Mouse (Mus musculus) midbrain, embryonic 14.5 days (tissue): ENCODE data around the gene Dclk2. TPM values are rescaled to one million over a fixed set of nuclear protein-coding genes. Genes with fewer than 3 reads are reported as not detected.
A peak's percentile ranks its signal among the peaks of the same experiment; 100 is the strongest.

Experiments
- ATAC-seq: fragments of 200-750 bp; cut with Nextera tagmentation; 2 replicates; pipeline ENCODE4 v1.8.0; 2017; ENCODE audit warnings: moderate number of reproducible peaks, moderate library complexity; ENCODE audit not compliant: low FRiP score, low TSS enrichment
- DNase-seq: peaks from one replicate; pipeline ENCODE4 v3.0.0-alpha.2; 2015
- H3K27ac ChIP-seq: fragments of 300-500 bp; sonication (generic); replicated peaks from 2 replicates; pipeline ENCODE4 v1.5.1; 2014; ENCODE audit warnings: mild to moderate bottlenecking, low read depth, low read length, moderate library complexity
- H3K27me3 ChIP-seq: fragments of 300-500 bp; sonication (generic); 2 replicates; pipeline ENCODE4 v1.6.1; 2014; ENCODE audit warnings: low read length, control low read depth, mixed read lengths; ENCODE audit not compliant: control insufficient read depth, insufficient read depth
- H3K36me3 ChIP-seq: fragments of 300-500 bp; sonication (generic); 2 replicates; pipeline ENCODE4 v1.6.1; 2014; ENCODE audit warnings: low read length, control low read depth; ENCODE audit not compliant: control insufficient read depth, insufficient read depth
- H3K4me1 ChIP-seq: fragments of 300-500 bp; sonication (generic); 2 replicates; pipeline ENCODE4 v1.6.1; 2014; ENCODE audit warnings: mild to moderate bottlenecking, antibody characterized with exemption, low read length, control low read depth; ENCODE audit not compliant: control insufficient read depth, insufficient read depth
- H3K4me2 ChIP-seq: fragments of 300-500 bp; sonication (generic); 2 replicates; pipeline ENCODE4 v1.6.1; 2014; ENCODE audit warnings: mild to moderate bottlenecking, low read length, moderate library complexity
- H3K4me3 ChIP-seq: fragments of 300-500 bp; sonication (generic); replicated peaks from 2 replicates; pipeline ENCODE4 v1.5.1; 2014; ENCODE audit warnings: low read depth, low read length
- H3K9ac ChIP-seq: fragments of 300-500 bp; sonication (generic); replicated peaks from 2 replicates; pipeline ENCODE4 v1.6.1; 2014; ENCODE audit warnings: mild to moderate bottlenecking, low read length, moderate library complexity
- H3K9me3 ChIP-seq: fragments of 300-500 bp; sonication (generic); 2 replicates; pipeline ENCODE4 v1.6.1; 2016; ENCODE audit warnings: low read length, control low read depth, mixed read lengths; ENCODE audit not compliant: control insufficient read depth
- WGBS: fragments of 180-500 bp; shearing (Covaris S2); extraction: QIAGEN DNeasy Blood & Tissue Kit; methylation state at CpG from one replicate; pipeline ENCODE4 v1.1.7; 2014; 5-methylcytosine and 5-hydroxymethylcytosine counted together
- polyA plus RNA-seq: library from polyadenylated mRNA; unstranded; fragments of >200 nt; fragmentation: Nextera tagmentation; extraction: Ambion mirVana; gene quantifications from 2 replicates; pipeline ENCODE4 v1.2.1, GENCODE M21; 2014

Gene Dclk2
- polyA plus RNA-seq, 1 experiment from 2014 or later, result 91.1 TPM

GRCm38 (mm10) chr3:86883985-86884384 is 36.7 kb downstream of the Dclk2 start:
- Histone ChIP-seq H3K4me3 (no peak overlapping the region), H3K4me2 (no peak overlapping the region), H3K4me1 (no peaks in the 10 kb centered on the region), H3K9ac (no peak overlapping the region), H3K9me3 (no peaks in the 10 kb centered on the region), H3K36me3 (no peaks in the 10 kb centered on the region), H3K27ac (no peak overlapping the region), H3K27me3 (no peaks in the 10 kb centered on the region)
- WGBS, result 86% methylated on average over 6 of the region's 6 CpGs
- DNase-seq (no peak), ATAC-seq (no peak)

- H3K4me3 ChIP-seq, result no peak overlapping the region
- WGBS, result 81% methylated on average over 5 of the region's 5 CpGs
- H3K36me3 ChIP-seq, result no peaks in the 10 kb centered on the region
- no peaks in the 10 kb centered on the region for H3K27me3 ChIP-seq
- H3K27ac ChIP-seq, result no peak overlapping the region
- DNase-seq (no peak), ATAC-seq (no peak)
- no peak overlapping the region for H3K4me2 ChIP-seq
- H3K4me1 ChIP-seq, result 0 out of 2 replicates have a peak, but pooled peaks cover 5% of the 10 kb centered on the region
- H3K9me3 ChIP-seq, result no peaks in the 10 kb centered on the region
- no peak overlapping the region for H3K9ac ChIP-seq
These were observed 44.7 kb downstream of the Dclk2 start for GRCm38 (mm10) chr3:86875912-86876311.

- H3K27ac ChIP-seq, result 0 out of 2 replicates have a peak overlapping the region, but pooled peaks have one; percentile 20
- no peak overlapping the region for H3K4me3 ChIP-seq
- H3K9me3 ChIP-seq, result no peaks in the 10 kb centered on the region
- no peaks in the 10 kb centered on the region for H3K27me3 ChIP-seq
- H3K4me1 ChIP-seq, result 0 out of 2 replicates have a peak, but pooled peaks cover 5% of the 10 kb centered on the region
- no peak overlapping the region for H3K4me2 ChIP-seq
- H3K9ac ChIP-seq, result no peak overlapping the region
- 35% methylated on average over 6 of the region's 6 CpGs for WGBS
- no peak for ATAC-seq
- DNase-seq, result peak; percentile 56
- no peaks in the 10 kb centered on the region for H3K36me3 ChIP-seq
These were observed 47.5 kb downstream of the Dclk2 start for GRCm38 (mm10) chr3:86873092-86873600.

- H3K36me3 ChIP-seq, result no peaks in the 10 kb centered on the region
- no peak for ATAC-seq
- 76% methylated on average over 6 of the region's 6 CpGs for WGBS
- H3K4me1 ChIP-seq, result 0 out of 2 replicates have a peak, but pooled peaks cover 5% of the 10 kb centered on the region
- no peak overlapping the region for H3K27ac ChIP-seq
- no peak overlapping the region for H3K4me3 ChIP-seq
- no peaks in the 10 kb centered on the region for H3K9me3 ChIP-seq
- H3K27me3 ChIP-seq, result no peaks in the 10 kb centered on the region
- DNase-seq, result no peak
- H3K9ac ChIP-seq, result no peak overlapping the region
- no peak overlapping the region for H3K4me2 ChIP-seq
These were observed 49.7 kb downstream of the Dclk2 start for GRCm38 (mm10) chr3:86870952-86871351.

GRCm38 (mm10) chr3:86870411-86870810 is 50.2 kb downstream of the Dclk2 start:
- 41% methylated on average over 3 of the region's 3 CpGs for WGBS
- ATAC-seq (no peak), DNase-seq (no peak)
- Histone ChIP-seq H3K9ac (no peak overlapping the region), H3K4me1 (0 out of 2 replicates have a peak, but pooled peaks cover 5% of the 10 kb centered on the region), H3K4me2 (no peak overlapping the region), H3K36me3 (no peaks in the 10 kb centered on the region), H3K27me3 (no peaks in the 10 kb centered on the region), H3K27ac (no peak overlapping the region), H3K4me3 (no peak overlapping the region), H3K9me3 (no peaks in the 10 kb centered on the region)

DNA sequence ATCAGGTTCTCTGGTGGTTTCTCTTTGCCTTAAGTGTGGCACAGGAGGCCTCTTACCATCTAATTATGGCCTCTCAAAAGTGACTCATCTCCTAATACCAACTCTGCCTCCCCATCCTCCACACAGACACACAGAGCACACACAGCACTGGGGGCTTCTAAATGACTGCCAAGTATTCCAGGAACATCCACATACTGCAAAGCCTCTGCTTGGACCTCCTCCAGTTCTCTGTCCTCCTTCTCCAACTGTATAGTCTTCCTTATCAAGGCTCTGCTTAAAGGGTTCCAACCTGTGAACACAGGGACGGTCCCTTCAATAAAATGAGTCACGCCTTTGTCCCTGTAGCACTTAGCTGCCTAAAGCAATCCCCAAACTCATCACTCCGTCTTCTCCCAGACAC is 51.9 kb downstream of the Dclk2 start:
- Histone ChIP-seq H3K36me3 (no peaks in the 10 kb centered on the region), H3K27ac (no peak overlapping the region), H3K4me3 (no peak overlapping the region), H3K4me2 (no peak overlapping the region), H3K9me3 (no peaks in the 10 kb centered on the region), H3K4me1 (peaks cover 6% of the 10 kb centered on the region), H3K27me3 (no peaks in the 10 kb centered on the region), H3K9ac (no peak overlapping the region)
- 82% methylated on average over 3 of the region's 3 CpGs for WGBS
- no peak for DNase-seq
- ATAC-seq, result no peak

GRCm38 (mm10) chr3:86863327-86864008 is 57.2 kb downstream of the Dclk2 start:
- 18% methylated on average over 10 of the region's 10 CpGs for WGBS
- no peak overlapping the region for H3K9ac ChIP-seq
- no peak overlapping the region for H3K4me3 ChIP-seq
- peak overlapping the region; percentile 83 for H3K27ac ChIP-seq
- H3K4me2 ChIP-seq, result peak overlapping the region; percentile 39
- ATAC-seq, result peak; percentile 41
- H3K9me3 ChIP-seq, result no peaks in the 10 kb centered on the region
- peaks cover 37% of the 10 kb centered on the region for H3K4me1 ChIP-seq
- no peaks in the 10 kb centered on the region for H3K27me3 ChIP-seq
- DNase-seq, result peak; percentile 37
- no peaks in the 10 kb centered on the region for H3K36me3 ChIP-seq

- H3K4me1 ChIP-seq, result peaks cover 40% of the 10 kb centered on the region
- H3K9me3 ChIP-seq, result no peaks in the 10 kb centered on the region
- peak; percentile 86 for ATAC-seq
- peak; percentile 77 for DNase-seq
- no peak overlapping the region for H3K4me3 ChIP-seq
- H3K4me2 ChIP-seq, result peak overlapping the region; percentile 39
- H3K27me3 ChIP-seq, result no peaks in the 10 kb centered on the region
- H3K9ac ChIP-seq, result no peak overlapping the region
- H3K36me3 ChIP-seq, result no peaks in the 10 kb centered on the region
- 2% methylated on average over 3 of the region's 3 CpGs for WGBS
- H3K27ac ChIP-seq, result peak overlapping the region; percentile 83
These were observed 57.7 kb downstream of the Dclk2 start for GRCm38 (mm10) chr3:86862939-86863311.
